Mouse (Mus musculus): Measurements from ENCODE around the gene Nfia.

The Nfia gene

DNA sequence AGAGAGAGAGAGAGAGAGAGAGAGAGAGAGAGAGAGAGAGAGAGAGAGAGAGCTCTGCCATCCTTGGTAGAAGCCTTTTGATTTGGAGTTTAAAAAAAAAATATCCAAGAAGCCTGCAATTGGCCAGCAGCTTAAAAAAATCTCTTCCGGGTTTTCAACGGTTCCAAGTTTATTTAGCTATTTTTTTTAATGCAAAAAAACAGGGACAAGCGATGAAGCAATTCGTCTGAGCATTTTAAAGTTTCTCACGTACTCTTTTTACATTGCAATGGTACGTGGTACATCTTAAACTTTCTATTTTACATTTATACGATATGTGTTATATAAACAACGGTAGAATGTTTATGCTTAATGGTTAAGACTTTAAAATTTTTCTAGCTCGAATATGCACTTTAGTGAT lies at the start of gene Nfia:
Gene Nfia, plus strand, starts transcription at position 94 of the 400 bp plus-strand sequence.
- no peak for DNase-seq (ENCODE audit: low spot score in 2 of 2)

DNA sequence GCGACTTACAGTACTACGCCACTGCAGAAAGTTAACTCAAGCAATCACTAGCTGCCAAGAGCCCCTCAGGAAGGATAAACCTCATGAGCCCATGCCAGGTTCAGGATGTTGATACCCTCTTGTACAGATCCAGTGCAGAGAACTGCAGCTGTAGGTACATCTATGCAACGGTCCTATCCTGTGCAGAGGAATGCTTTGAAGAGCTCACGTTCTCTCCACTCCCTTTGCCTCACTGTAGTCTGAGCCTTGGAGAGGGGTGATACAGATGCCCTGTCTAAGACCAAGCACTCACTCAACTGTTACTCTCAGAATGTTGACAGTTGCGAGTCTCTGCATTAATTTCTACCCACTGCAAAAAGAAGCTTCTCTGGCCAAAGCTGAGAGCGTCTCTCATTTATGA lies 49.2 kb upstream of the Nfia start:
- no peak for DNase-seq (ENCODE audit: low spot score in 2 of 2)

DNA sequence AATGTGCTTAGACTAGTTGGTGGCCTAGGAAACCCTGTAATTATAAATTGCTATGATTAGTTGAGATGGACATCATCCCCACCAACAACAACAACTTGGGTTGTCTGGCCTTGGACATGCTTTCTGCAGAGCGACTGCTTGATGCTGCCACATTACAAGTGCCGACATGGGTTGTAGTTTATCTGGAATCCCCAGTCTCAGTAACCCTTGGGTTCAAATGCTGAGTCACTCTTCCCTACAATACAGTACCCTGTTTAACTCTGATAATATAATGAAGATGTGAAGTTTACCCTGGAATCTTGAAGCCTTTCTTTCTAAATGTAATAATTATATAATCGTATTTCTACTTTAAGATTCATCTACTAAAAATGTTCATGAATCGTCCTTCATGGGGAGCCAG lies 44.0 kb upstream of the Nfia start:
- DNase-seq (ENCODE audit: low spot score in 2 of 2) = no peak

DNA sequence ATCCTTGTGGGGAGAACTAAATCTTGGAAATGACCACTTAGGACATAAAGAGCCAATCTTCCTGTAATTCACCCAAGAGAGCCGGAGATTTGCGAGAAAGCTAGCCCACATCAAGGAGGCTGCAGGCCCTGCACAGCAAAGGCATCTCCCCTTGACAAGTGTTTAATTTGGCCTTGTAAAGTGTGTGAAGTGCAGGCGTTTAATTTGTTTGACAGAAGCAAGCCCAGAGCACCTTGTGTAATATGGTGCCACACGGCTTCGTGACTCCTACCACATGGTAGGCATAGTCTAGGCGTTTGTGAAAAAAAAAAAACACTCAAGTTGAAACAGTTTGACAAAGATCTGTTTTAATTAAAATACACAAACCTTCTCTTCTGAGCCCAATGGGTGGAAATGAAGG lies 42.5 kb upstream of the Nfia start:
- DNase-seq (ENCODE audit: low spot score in 2 of 2) = no peak

DNA sequence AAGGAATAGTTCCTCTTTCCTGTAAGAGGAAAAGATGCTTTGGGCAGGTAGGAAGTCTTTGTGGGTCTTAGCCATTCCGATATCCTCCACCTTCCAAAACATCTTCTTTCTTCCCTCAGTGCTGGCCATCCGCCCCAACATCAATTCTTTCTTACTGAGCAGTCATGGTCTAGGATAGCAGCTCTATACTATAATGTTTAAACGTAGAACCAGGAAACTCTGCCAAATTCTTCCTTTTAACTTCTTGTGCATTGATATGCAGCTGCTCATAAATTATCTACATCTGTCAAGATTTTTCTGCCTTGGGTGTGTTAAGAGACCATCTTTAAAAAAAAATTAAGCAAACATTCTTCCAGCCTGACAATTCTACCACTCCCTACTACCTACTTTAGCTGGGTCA lies 42.1 kb upstream of the Nfia start:
- no peak for DNase-seq (ENCODE audit: low spot score in 2 of 2)

DNA sequence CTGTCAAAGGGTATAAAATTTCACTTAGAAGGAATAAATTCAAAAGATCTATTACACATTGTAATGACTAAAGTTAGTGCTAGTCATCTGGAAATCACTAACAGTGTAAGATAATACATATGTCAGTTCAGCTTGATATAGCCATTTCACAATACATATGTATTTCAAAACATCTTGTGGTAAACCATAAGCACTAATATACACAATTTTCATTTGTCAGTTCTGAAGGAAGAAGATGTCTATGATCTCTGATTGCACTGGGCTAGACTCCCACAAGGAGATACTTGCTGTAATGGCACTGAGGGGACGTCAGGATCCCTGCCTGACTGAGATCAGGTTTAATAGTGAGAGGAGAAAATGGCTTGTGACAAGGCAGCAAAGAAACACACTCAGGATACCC lies 39.1 kb upstream of the Nfia start:
- DNase-seq (ENCODE audit: low spot score in 2 of 2) = no peak

DNA sequence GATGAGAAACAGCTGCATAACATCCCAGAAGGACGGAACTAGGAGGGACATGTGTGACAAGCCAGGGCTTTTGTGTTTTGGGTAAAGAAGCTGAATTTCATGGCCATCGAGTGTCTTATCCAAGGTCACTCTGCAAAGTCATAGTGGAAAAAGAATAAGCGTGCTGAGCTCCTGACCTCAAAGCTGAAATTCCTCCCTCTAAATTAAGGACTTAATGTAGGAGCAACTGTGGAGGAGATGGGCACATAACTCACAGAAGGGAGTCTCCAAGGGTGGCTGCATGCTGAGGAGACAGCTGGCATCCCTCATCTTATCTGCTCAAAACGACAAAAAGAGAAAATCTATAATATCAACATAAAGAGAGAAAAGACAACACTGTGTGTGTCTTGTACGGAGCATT lies 28.6 kb upstream of the Nfia start:
- no peak for DNase-seq (ENCODE audit: low spot score in 2 of 2)

DNA sequence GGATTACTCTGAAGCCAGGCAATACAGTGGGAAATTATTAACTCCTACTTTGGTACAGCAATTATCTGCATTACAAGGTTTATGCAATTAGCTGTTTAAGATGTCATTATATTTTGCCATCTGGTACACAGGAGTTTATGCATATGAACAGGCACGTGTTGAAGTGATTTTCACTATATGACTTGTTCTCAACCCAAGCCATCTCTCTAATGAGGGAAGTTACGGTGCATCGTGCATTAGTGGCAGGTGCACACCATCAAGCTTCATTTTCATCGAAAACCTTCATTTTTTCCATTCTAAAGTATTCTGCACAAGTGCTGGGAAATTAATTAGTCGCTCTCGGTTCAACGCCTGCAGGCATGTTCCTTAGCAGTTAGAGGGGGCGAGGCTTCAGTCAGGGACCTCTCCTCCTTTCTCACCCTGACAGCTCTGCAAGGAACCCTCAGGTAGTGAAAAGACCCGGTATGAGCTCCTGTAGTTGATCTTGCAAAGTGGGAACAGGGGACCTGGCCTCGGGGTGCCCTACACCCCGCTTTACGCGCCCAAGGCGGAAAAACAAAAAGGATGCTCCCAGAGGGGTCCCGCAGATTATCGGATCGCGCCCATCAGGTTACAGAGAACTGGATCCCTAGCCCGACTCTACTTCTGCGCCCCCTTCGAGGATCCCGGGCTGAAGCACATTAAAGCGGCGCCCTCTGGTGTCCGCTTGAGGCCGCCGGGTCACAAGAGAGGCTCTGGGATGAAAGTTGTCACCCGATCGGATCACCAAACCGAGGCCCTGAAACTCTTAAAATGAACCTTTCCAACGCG lies 27.0 kb upstream of the Nfia start:
- DNase-seq (ENCODE audit: low spot score in 2 of 2) = peak; percentile 64 to 81

DNA sequence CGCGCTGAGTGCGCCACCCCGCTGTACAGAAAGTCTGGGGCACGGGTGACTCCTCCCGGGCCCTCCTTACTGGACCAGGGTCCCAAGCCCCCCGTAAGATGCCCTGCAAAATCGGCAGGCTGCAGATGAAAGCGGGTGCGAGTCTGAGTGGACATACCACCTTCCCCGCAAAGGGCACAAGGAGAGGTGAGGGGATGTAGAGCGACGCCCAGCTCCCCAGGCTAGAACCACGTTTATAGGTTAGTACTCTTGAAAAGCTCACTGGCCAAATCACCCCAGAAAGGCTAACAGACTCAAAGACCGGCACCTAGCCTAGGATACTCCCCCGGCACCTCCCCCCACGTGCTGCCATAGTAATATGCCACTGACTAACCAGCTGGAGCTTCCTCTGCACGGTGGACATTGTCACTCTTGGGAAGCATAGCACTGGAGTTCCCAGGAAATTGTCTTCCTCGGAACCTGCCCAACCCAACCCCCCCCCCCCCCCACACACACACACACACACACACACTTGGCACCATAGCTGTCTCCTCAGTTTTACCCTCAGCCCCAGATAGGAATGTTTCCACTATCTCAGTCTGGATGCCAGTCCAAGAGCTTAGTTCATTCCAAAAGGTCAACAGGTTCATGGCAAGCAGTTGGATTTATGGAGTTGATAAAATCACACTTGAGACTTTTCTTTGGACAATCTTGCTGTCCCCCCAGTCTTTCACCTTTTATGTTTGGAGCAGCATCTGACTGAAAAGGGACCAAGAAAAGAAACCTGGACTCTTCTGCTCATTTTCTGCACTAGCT lies 26.2 kb upstream of the Nfia start:
- no peak for DNase-seq (ENCODE audit: low spot score in 2 of 2)

DNA sequence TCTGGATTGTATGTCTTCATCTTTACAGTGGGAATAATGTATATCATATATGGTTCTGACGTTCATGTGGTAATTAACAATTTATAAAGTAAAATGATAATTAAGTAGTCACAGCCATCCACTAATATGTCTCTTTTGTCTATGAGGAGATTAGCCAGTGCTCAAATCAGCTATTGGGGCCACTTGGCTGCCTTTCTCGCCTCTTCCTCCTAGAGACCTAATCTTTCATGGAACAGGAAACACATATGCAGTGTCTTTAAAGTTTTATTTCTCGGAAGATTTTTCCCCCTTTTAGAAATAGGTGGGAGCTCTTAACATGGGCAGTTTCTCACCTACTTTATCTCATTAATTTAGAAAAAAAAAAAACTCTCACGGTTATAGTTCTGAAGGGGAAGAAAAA lies 22.1 kb upstream of the Nfia start:
- DNase-seq (ENCODE audit: low spot score in 2 of 2) = no peak

DNA sequence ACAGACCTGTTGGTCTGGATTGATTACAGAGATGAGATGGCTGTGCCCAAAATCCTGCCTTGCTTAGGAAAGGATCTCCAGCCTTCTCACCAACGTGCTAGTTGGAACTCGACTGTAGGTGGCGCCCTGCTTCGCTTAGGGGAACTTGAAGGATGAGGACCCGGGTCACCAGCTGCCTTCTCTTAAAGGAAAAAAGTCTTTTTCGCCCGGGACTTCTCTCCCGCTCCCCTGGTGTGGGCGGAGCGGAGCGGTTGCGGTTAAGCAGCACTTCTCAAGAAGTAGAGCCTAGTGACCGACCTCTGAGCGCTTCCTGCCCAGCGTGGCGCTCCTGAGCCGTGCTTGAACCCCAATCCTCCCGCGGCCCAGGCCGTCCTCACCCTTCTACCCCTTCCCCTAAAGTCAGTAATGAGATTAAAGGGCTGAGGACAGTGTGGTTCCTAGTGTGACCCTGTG lies 21.5 kb upstream of the Nfia start:
- DNase-seq (ENCODE audit: low spot score in 2 of 2) = peak; percentile 87 to 91

DNA sequence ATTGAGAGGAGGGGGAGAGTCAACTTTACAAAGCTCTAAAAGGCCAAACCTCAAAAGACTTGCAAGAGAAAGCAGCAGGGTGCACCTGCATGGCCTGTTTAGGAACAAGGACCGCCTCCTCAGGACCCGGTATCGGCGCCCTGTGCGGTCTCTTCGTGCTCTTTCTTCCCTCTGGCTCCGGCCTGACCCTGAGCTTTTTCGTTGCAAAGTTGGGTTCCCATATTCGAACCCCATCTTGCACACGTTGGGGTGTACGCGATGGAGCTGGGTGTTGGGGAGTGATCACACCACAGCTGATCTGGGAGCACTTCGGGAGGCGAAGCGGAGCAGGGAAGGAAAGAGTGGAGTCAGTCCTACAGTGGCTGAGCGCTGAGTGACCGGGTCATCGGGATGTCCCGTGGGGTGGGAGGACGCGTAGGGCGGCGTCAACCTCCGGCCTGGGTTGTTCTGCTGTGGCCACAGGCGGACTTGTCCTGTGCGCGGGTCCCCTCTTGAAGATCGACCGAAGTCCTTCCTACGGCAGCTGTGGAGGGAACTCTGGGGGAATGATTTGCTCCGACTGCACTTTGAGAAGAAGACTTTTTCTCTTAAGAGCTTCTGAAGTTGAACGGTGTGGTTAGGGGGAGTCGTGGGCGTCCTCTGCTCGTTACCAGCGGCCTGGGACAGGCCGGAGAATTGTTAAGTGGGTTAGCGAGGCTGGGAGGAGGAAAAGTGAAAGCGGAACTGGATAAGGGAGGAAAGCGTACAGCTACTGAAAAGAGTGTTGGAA lies 20.9 kb upstream of the Nfia start:
- DNase-seq (ENCODE audit: low spot score in 2 of 2) = peak in 1 of 2 experiments; percentile 34

DNA sequence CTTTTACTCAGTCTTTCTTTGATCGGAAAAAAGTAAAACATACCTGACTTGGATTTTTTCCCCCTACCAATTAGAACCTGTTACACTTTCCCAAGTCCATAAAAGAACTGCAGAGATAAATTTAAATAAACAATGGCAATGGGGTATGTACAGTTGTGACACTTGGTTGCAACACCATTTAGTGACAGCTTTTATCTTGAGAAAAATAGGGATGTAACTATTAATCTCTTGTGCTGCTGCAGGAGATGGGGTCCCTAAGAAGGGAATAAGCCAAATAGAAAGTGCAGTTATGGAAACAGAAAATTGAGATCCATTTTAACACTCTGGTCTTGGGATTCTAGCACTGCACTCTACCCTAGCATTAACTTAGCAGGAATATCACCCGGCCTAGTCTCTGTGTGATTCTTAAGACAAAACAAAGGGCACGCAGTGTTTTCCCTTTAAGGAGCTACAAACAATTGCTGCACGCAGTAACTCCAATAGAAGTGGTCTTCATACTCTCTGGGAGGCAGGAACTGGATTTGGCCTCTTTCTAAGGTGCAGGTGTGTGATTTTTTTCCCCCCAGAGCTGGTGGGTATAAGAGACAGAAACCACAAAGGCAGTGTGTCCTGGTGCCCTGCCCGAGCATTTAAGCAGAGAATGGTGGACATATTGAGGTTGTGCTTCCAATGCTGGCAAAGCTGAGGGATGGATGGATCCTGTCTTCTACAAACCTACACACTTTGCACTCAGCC lies 20.1 kb upstream of the Nfia start:
- DNase-seq (ENCODE audit: low spot score in 2 of 2) = no peak

DNA sequence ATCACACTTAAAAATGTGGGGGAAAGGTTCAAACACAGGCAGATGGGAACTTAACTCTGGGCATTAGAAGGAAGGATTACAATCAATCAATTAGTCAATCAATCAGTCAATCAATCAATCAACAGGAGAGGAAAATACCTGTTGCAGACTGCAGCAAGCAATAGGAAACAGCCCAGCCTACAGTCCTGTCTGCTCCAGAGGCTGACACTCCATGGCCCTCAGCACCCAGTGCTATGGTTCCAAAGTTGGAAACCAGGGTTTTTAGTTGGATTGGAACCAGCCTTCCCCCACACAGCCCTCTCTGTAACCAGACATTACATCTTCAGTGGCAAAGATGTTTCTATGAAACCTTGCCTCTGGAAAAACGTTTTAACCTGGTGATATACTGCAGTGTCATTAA lies 19.0 kb upstream of the Nfia start:
- no peak for DNase-seq (ENCODE audit: low spot score in 2 of 2)

DNA sequence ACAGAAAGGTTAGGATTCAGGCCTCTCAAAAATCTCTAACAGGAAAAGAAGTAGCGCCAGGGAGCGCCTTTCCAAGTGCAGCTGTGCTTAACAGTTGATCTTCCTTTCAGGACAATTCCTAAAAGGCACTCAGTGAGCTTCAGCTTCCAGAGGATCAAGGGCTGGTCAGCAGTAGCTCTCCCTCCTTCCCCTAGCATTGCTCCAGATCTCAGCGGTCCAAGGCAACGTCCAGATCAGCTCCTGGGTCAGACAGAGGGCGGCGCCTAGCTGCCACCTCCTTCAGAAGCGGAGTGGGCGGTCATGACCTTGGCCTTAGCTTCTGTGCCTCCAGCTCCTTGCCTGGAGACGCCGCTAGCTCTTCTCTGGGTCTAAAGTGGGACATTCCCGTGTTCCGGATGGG lies 18.3 kb upstream of the Nfia start:
- no peak for DNase-seq (ENCODE audit: low spot score in 2 of 2)

DNA sequence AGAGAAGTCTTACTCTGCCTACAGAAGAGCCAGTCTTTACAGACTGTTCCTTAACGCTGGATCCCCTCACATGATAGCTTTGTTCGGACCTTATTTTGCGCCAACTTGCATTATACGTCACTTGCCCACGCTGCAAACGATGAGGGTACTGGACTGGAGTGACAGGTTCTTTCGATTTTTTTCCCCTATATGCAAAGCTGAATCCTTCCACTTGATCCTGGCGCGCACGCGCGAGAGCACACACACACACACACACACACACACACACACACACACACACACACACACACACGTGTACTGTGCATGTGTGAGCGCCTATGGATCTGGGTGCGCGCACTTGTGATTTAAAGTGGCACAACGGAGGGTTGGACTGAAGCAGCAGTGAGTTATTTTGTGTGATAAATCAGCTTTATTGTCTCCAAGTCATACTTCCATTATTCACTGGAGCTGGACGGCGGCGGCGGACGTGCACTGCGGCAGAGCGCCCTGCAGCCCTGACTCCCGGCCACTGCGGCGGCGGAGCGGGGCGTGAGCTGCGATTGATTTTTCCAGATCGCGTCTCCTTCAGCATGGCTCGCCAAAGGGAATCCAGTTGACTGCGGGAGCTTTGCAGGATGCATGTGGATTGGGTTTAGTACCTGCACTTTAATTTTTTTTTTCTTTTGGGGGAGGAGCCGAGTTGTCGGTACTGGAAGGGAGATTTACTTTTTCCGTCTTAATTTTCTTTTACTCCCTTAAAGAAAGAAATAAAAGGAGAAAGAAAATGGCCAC lies 15.1 kb upstream of the Nfia start:
- DNase-seq (ENCODE audit: low spot score in 2 of 2) = peak; percentile 63 to 76

DNA sequence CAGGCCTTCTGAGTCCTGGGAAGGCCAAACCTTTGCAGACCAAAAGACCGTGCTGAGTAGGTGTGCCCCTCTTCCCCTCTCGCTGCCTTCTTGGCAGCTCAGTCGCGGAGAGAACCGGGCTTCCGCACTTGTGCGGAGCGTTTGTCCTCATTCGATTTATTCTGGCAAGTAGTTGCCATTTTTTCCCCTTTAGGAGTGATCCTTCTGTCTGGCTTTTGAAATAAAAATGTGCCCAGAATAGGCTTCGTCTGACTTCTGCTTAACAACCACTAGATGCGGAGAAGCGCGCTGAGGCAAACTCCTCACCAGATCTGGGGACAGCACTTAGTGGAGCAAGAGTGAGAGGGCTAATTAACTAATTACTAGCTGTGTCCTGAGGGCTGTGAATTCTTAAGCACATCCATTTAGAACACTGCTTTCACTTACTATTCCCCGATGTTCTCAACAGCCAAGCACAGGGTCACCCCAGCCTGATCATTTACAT lies 14.5 kb upstream of the Nfia start:
- peak; percentile 41 to 64 for DNase-seq (ENCODE audit: low spot score in 2 of 2)

DNA sequence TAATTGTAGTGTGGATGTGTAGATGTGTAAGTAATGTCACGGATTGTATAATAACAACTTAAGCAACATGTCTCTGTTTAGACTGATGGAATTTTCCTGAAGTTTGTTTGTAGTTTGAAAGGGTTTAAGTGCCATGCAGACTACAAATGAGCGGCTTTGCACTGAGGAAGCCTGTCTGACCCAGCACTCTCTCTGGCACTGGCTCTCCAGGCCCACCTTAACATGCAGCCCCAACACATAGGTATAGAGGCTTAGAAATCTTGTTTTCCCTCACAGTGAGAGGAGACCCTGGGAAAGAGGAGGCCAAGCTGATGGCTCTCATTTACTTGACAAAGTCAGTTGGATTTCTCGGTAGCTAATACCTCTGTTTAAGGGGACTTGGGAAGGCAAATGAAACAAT lies 13.9 kb upstream of the Nfia start:
- DNase-seq (ENCODE audit: low spot score in 2 of 2) = no peak

DNA sequence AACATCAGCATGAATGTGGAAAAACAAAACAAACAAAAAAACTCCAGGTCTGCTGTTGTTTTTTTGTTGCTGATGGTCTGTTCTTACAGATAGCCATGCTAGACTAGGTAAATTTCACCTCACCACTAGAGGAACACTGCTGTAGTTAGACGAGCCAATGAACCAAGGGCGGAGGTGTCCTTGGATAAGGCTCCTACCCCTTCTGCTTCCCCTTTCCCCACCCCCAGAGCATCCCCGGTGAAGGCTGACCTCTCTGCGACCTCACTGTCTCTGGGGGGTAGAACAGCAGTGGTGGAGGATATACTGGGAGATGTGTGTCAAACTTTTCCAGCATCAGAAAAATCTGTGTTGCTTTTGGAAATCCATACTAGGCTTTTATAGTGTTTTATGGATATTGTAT lies 7.9 kb upstream of the Nfia start:
- DNase-seq (ENCODE audit: low spot score in 2 of 2) = no peak

DNA sequence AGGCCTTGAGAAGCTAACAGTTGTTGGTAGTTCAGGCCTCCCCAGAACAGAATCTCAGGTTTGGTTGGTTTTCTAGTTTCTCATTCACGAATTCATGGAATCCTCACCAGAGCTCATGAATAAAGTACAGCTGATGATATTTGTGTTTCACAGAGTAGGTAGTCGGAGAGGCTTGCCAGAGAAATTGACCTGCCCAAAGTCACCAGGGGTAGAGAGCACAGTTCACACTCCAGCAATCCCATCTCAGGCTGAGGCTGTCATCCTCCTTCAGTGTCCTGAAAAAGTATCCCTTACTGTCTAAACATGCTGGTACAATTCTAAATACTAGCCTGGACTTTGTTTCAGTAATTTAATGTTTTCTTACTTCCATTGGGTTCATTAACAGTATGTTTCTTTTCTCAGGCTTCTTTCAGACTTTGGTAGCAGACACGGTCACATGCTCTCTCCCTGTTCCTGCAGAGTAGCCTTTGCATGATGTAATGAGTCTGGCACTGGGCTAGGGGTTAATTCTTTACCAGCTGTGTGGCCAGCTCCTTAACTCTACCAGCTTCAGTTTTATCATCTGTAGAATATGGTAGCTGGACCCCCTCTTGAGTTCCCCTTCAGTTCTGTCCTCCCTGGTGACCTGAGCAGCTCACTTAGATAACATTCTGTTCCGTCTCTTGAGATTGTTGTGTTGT lies 7.1 kb upstream of the Nfia start:
- no peak for DNase-seq (ENCODE audit: low spot score in 2 of 2)
